Mouse (Mus musculus): ENCODE measurements around the gene Nccrp1.
"Not testable (repeated sequence)": the region's sequence is repeated elsewhere in the genome, so short reads cannot be mapped to it uniquely, and the experiment has no call there.

The Nccrp1 gene

DNA sequence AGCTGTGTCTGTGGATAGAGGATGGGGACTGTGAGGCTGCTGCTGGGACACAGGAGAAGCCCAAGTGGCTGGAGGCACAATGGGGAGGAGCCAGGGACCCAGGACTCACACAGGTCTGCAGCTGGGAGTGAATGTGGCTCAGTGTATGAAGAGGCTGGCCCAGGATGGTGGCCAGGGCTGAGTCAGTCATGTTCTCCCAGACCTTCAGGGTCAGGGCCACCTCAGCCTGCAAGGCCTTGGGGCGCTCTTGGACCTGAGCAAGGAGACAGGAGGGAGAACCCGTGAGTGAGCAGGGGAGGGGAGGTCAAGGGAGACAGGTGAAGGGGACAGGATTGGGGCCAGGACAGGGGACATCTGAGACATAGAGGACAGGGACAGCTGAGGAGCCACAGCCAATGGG is 37.9 kb downstream of the Nccrp1 start:
- POLR2A ChIA-PET = not testable (repeated sequence)
- CTCF ChIA-PET = interaction anchor here in 1 of 4 experiments (1.0 kb wide), 1 partner anchor 19 kb away, joined by 5 read pairs; no protein-coding TSS in a partner anchor

DNA sequence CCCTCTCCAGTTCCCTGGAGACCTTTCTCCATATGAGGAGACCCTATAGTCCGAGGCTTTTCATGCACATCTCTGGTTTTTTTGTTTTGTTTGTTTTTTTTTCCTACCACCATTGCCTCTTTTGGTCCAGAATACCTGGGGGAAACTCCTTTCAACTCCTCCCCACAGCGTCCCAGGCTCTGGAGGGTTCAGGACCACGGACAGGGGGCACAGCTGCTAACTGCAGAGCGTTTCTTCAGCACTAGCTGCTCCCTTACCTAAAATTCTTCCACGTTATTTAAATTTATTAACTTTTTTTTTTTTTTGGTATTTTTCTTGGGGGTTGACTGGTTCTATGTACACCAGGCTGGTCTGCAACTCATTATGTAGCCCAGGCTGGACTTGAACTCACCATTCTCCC is 41.5 kb downstream of the Nccrp1 start:
- ChIA-PET POLR2A (interaction anchor here in 3 of 4 experiments (0.5 to 1.7 kb wide), 11 partner anchors 10 to 305 kb away, joined by 3 to 5 read pairs (median 3); no protein-coding TSS in a partner anchor), CTCF (interaction anchor here (0.6 to 1.2 kb wide), 4 partner anchors 22 to 108 kb away, joined by 3 to 7 read pairs (median 4); no protein-coding TSS in a partner anchor)

DNA sequence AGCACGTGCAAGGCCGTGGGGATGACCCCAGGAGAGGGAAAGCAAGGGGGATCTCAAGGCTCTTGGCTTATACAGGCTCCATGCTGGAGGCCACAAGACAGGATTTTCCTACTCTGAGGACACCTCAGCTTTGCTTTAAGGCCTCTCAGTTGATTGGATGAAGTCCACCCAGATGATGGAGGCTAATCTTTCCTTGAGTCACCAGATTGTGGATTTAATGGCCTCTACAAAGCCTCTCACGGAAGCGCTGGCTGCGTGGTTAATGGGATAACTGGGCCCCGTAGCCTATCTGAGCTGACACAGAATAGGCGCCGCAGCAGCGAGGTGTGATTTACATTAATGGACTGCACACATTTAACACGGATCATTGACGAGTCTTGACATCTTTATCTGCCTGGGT is 51.6 kb downstream of the Nccrp1 start:
- CTCF ChIA-PET = interaction anchor here in 2 of 4 experiments (0.5 to 1.1 kb wide), 2 partner anchors 33 to 37 kb away, joined by 3 to 4 read pairs; no protein-coding TSS in a partner anchor

More for the DNA sequence above, 51.6 kb downstream of the Nccrp1 start:
- POLR2A ChIA-PET = interaction anchor here in 2 of 4 experiments (0.9 to 1.5 kb wide), 3 partner anchors 10 to 103 kb away, joined by 3 to 5 read pairs (median 3); partner anchors contain the start of genes Med29 (in 2 of the 2) and Paf1 (in 2 of the 2)
